In the genomic region with DNA sequence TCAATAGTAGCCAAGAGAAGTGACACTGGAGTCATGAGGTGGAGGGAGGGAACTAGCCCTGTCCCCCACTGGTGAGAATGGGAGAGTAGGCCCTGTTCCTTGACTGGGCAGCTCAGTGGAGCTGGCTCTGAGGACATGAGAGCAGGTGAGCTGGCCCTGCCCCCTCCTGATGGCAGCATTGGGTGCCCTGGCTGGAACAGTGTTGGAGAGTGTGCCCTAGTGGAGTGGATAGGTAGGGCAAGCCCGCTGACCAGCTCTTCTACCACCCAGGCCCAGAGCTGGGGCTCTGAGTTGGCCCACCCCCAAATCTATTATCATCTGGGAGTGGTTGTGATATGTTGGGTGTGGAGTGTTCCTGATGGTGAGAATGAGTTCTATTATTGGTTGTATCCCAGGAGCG, we compare ENCODE assay signal across 15 mouse cellular contexts. TPM values are rescaled to one million over a fixed set of nuclear protein-coding genes. Genes with fewer than 3 reads are reported as not detected.
A peak's percentile ranks its signal among the peaks of the same experiment; 100 is the strongest.
DNase-seq lines count a peak whose midpoint lies in the region; ATAC-seq and TF ChIP-seq lines count a peak whose summit lies in the region.
"Had no signal": no experiment of that assay in that cellular context is flagged by ENCODE, and none has a peak within 500 bp of the region (broad histone marks: within the 10 kb centered on the region; RNA-seq: fewer than 3 reads in every experiment).

No protein-coding gene starts in this region.

- no peak overlapping the region for H3K9ac ChIP-seq in kidney, postnatal 0 days (ENCODE audit: low read depth, low read length)
- no peak overlapping the region for H3K9ac ChIP-seq in neural tube, embryonic 14.5 days (replicated peaks; ENCODE audit: low read depth, low read length)
- H3K9ac ChIP-seq: embryonic facial prominence, embryonic 13.5 days; neural tube, embryonic 12.5 days had no signal

- peaks cover 11% of the 10 kb centered on the region; the same call in 1 of the 2 replicates for H3K4me1 ChIP-seq in kidney, postnatal 0 days (replicated peaks; ENCODE audit: insufficient read depth, low read length)
- peaks cover 11% of the 10 kb centered on the region for H3K4me1 ChIP-seq in neural tube, embryonic 14.5 days (ENCODE audit: control insufficient read depth, insufficient read depth, low read length)

- peak; percentile 57; the same call in 1 of the 2 replicates for ATAC-seq in kidney, postnatal 0 days (replicated peaks; ENCODE audit: low FRiP score, low read depth)
- peak; percentile 49; the same call in 1 of the 2 replicates for ATAC-seq in neural tube, embryonic 14.5 days (ENCODE audit: low read depth)
- ATAC-seq: forebrain, embryonic 16.5 days; inflammation-experienced regulatory T-cells, adult 6 months had no signal

- intact Hi-C loops in gastrocnemius, adult 2 months (cut with DNase I): no loop called here

- no peaks in the 10 kb centered on the region for H3K36me3 ChIP-seq in kidney, postnatal 0 days (ENCODE audit: insufficient read depth, low read length)
- no peaks in the 10 kb centered on the region for H3K36me3 ChIP-seq in neural tube, embryonic 14.5 days (ENCODE audit: control insufficient read depth, insufficient read depth, low read length)
- H3K36me3 ChIP-seq in splenic B cell, adult 2 months (ENCODE audit: control insufficient read depth, insufficient read depth, low read length, poor library complexity, severe bottlenecking): 0 out of 2 replicates have a peak, but pooled peaks cover 3% of the 10 kb centered on the region
- H3K36me3 ChIP-seq: embryonic facial prominence, embryonic 13.5 days; neural tube, embryonic 12.5 days had no signal

- H3K4me2 ChIP-seq in kidney, postnatal 0 days (ENCODE audit: low read length): no peak overlapping the region
- no peak overlapping the region for H3K4me2 ChIP-seq in neural tube, embryonic 14.5 days (ENCODE audit: low read depth, low read length)
- H3K4me2 ChIP-seq: embryonic facial prominence, embryonic 13.5 days; neural tube, embryonic 12.5 days had no signal

- TF ChIP-seq CTCF in gastrocnemius, adult 2 months (IDR thresholded peaks at IDR 0.05): no peak
- TF ChIP-seq CTCF in kidney, postnatal 0 days (IDR thresholded peaks at IDR 0.05; ENCODE audit: low read depth): 0 out of 2 replicates have a peak, but pooled peaks have one; percentile 4

- 95% methylated on average over 2 of the region's 2 CpGs for WGBS in kidney, postnatal 0 days
- 97% methylated on average over 2 of the region's 2 CpGs for WGBS in neural tube, embryonic 14.5 days

- no peaks in the 10 kb centered on the region for H3K9me3 ChIP-seq in kidney, postnatal 0 days (replicated peaks; ENCODE audit: low read length)
- no peaks in the 10 kb centered on the region for H3K9me3 ChIP-seq in neural tube, embryonic 14.5 days (ENCODE audit: control insufficient read depth, low read length)
- H3K9me3 ChIP-seq: embryonic facial prominence, embryonic 13.5 days; neural tube, embryonic 12.5 days had no signal

- no peak overlapping the region for H3K4me3 ChIP-seq in gastrocnemius, adult 2 months
- no peak overlapping the region for H3K4me3 ChIP-seq in kidney, postnatal 0 days (replicated peaks; ENCODE audit: low read depth, low read length)
- H3K4me3 ChIP-seq in neural tube, embryonic 14.5 days (ENCODE audit: low read depth, low read length): no peak overlapping the region
- H3K4me3 ChIP-seq: embryonic facial prominence, embryonic 13.5 days; neural tube, embryonic 12.5 days had no signal

- H3K27me3 ChIP-seq in kidney, postnatal 0 days (ENCODE audit: insufficient read depth, low read length): no peaks in the 10 kb centered on the region
- H3K27me3 ChIP-seq in neural tube, embryonic 14.5 days (ENCODE audit: control insufficient read depth, insufficient read depth, low read length): no peaks in the 10 kb centered on the region
- no peaks in the 10 kb centered on the region for H3K27me3 ChIP-seq in splenic B cell, adult 2 months (ENCODE audit: control insufficient read depth, insufficient read depth, low read length, poor library complexity, severe bottlenecking)
- H3K27me3 ChIP-seq: embryonic facial prominence, embryonic 13.5 days; neural tube, embryonic 12.5 days had no signal

- H3K27ac ChIP-seq in gastrocnemius, adult 2 months: peak overlapping the region; percentile 9; the same call in 1 of the 2 replicates
- H3K27ac ChIP-seq in kidney, postnatal 0 days: no peak overlapping the region
- no peak overlapping the region for H3K27ac ChIP-seq in neural tube, embryonic 14.5 days (ENCODE audit: low read depth, low read length)
- H3K27ac ChIP-seq: embryonic facial prominence, embryonic 13.5 days; neural tube, embryonic 12.5 days had no signal

- DNase-seq in gastrocnemius, adult 2 months: no peak
- no peak for DNase-seq in gastrocnemius, postnatal 4 days (ENCODE audit: low spot score in 2 of 2)
- no peak for DNase-seq in kidney, postnatal 0 days (ENCODE audit: low spot score)
- DNase-seq in kidney, adult 18-20 months: no peak
- DNase-seq in neural tube, embryonic 10.5 days (ENCODE audit: extremely low spot score, low spot score): no peak
- DNase-seq in splenic B cell, adult 2 months (ENCODE audit: low read depth, low spot score): peak; percentile 17
- DNase-seq in frontal cortex, postnatal 36 days (ENCODE audit: low spot score in 2 of 2): no peak
- DNase-seq: cerebellum, adult 8-10 months; right cerebral cortex, adult 18-20 months; thymus, postnatal 36 days had no signal

RNA-seq across cellular contexts. Expression of a gene that starts 47.7 kb away (rescaled TPM):
- 1 to 10 TPM; 8.0 TPM for total RNA-seq in gastrocnemius, adult 2 months (2021)
- 10 to 100 TPM; 12.4 to 14.0 TPM for total RNA-seq in gastrocnemius, postnatal 4 days (2021)
- polyA plus RNA-seq in kidney, postnatal 0 days (2015; fragmentation: Nextera tagmentation; extraction: Ambion mirVana): 3.9 and 4.6 TPM in 2 replicates
- 13.1 and 16.5 TPM in 2 replicates for polyA plus RNA-seq in neural tube, embryonic 14.5 days (2014; fragmentation: Nextera tagmentation; extraction: Ambion mirVana)
